Mouse (Mus musculus): ENCODE results near the gene Adam17.

The Adam17 gene

GRCm38 (mm10) chr12:21305741-21306140 is 67.7 kb downstream of the Adam17 start:
- no peak for DNase-seq

- no peak for DNase-seq
Observed at GRCm38 (mm10) chr12:21302361-21302783, 71.1 kb downstream of the Adam17 start.

DNA sequence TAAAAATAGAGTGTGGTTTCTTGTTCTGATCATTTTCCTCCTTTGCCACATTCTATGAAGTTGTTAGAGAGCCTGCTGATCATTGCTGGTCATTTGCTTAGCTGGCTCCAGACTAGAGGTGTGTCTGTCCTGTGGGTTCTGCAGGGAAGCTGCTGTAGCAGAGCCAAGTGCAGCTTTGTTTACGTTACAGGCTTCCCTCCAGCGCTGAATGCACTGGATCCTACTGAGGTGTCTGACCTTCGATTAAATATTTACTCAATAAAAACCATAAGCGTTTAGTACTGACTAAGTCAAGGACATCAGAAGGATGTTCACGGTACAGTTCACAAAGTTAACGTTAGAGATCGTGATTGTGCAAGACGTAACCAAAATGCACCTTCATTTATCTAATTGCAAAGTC is 71.5 kb downstream of the Adam17 start:
- DNase-seq = no peak

GRCm38 (mm10) chr12:21301324-21301723 is 72.1 kb downstream of the Adam17 start:
- DNase-seq = no peak

- DNase-seq = no peak
Observed at GRCm38 (mm10) chr12:21298856-21299255, 74.6 kb downstream of the Adam17 start.

GRCm38 (mm10) chr12:21289651-21290050 is 83.8 kb downstream of the Adam17 start:
- no peak for DNase-seq

DNA sequence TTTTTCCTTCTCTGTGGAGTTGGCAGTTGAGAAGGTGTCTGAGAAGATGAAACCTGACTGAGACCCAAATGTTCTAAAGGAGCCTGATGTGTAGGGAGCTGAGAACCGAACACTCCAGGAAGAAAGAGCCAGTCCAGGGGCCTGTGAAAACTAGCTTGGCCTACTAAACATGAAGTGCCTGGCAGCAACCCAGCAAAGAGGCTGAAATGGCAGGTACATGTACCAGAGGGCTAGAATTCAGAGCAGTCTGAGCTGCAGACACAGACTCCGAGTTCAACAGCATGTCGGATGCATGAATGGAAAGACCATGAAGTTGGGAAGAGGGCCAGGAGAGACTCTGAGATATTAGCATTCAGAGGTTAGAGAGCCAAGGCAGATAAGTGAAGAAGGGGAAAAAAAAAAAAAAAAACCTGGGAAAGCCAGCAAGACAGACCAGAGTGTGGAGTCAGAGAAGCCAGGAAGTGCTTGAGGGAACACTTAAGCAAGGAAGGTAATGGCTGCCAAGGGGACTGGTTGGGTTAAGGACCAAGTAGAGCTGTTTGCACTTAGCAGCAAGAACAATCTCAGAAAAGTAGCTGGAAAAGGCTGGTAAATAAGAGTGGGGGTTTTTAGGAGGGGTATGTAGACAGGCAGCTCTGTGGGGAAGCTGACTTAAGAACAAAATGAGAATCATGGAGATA is 84.6 kb downstream of the Adam17 start:
- no peak for DNase-seq

GRCm38 (mm10) chr12:21286712-21287650 is 86.5 kb downstream of the Adam17 start:
- peak; percentile 33 for DNase-seq

DNA sequence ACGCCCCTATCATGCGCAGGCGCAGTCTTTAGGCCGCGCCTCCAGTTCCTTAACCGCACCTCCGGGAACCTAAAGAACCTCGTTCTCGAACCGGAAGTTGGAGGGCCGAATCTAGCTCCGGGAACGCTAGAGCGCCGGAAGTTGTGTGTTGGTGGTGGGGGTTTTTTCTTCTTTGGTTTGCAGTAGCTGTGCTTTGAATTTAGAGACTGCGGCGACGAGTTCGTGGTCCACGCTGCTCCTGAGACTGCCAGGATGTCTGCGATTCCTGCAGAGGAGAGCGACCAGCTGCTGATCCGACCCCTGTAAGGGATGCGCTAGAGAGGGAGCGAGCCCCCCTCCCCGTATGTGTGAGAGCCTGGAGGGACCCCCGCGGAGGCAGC is 87.2 kb downstream of the Adam17 start, which contains the start of gene Itgb1bp1:
Gene Itgb1bp1, minus strand, starts transcription at position 42 of the 380 bp plus-strand sequence.
- peak; percentile 98 for DNase-seq

DNA sequence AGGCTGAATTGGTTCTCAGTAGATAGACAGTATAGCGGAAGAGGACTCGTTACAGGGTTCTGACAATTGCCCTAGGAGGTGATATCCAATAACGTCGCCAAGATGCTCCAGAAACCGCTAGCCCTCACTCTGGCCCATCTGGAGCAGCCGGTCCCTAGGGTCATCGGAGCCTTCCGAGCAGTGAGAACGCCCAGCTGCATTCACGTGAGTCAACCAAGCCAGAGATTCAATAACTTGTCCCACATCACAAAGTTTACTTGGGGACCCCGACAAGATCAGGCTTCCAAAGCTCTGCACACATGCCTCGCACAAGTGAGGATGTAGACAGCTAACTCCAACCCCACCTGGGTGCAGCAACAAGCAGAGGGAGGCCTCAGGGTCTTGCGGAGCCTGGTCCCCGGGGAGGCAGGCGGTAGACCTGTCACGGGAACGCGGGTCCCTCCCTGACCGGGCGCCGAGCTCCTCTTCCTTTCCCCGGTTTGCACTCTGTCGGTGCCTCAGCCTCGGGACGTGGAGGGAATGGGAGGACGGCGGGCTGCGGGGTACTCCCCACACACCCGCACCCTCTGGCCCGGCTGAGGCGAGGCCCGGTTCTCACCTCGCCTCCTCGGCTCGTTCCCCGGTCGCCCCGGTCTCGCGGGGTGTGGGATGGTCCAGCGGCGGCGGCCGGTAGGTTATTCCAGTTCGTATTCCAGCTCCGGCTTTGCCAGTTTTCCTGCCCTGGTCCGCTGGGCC is 87.8 kb downstream of the Adam17 start:
- no peak for DNase-seq

DNA sequence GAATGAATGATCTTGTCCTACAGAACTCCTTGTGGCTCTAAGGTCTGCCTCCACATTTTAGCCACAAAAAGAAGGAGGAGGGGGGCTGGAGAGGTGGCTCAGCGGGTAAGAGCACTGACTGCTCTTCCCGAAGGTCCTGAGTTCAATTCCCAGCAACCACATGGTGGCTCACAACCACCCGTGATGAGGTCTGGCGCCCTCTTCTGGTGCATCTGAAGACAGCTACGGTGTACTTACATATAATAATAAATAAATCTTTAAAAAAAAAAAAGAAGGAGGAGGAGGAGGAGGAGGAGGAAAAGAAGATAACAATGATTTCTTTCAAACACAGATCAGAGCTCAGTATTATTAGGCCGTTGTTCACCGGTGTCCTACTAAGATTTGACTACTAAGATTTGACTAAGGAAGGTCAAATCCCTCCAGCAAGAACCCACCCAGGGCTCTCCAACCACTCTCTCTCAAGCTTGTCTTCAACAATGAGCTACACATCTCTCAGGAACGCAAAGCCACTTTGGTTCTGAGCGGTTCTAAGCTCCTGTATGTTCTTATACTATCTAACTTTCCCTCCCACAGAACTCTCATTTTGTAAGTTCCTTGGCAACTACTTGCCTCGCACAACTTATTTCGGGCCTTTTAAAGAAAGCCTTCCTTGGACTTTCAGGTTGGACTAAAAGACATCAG is 88.5 kb downstream of the Adam17 start, which contains the start of gene Cpsf3:
Gene Cpsf3, plus strand, starts transcription at position 631 of the 681 bp plus-strand sequence.
- DNase-seq = no peak

GRCm38 (mm10) chr12:21277352-21277864 is 96.0 kb downstream of the Adam17 start:
- DNase-seq = no peak

DNA sequence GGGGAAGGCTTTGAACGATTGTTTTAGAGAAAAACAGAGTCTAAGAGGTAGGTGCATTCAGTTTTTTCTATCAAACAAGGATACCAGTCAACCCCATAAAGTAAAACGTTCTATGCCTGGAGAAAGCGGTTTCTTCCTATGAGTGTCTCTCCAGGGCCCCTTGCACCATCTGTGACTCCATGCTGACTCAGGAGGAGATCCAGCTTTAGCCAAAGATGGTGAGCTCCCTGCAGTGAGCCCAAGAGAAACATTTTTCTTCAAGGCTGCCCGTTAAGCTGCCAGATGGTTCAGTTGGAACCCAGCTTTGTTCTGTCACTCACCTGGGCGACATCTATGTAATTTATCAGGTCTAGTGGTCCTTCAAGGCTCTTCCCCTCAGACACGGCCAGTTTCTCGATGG is 99.0 kb downstream of the Adam17 start:
- DNase-seq = no peak

Data from liver (tissue).